Mouse (Mus musculus) ES-E14 (cell line): ENCODE measurements around the gene Pou2f2.

ENCODE experiments used
- CHD2 ChIP-seq: IDR thresholded peaks from 2 replicates; pipeline ENCODE4 v1.6.1; 2014; ENCODE audit warnings: mild to moderate bottlenecking, low read depth, low read length, inconsistent platforms
- HCFC1 ChIP-seq: IDR thresholded peaks from 2 replicates; pipeline ENCODE4 v1.6.1; 2012; ENCODE audit warnings: low read length, inconsistent platforms, borderline replicate concordance; ENCODE audit not compliant: insufficient read depth
- MAFK ChIP-seq: IDR thresholded peaks from 2 replicates; pipeline ENCODE4 v1.6.1; 2014; ENCODE audit warnings: mild to moderate bottlenecking, low read depth, low read length, inconsistent platforms; ENCODE audit not compliant: insufficient read depth
- ZC3H11A ChIP-seq: IDR thresholded peaks from 2 replicates; pipeline ENCODE4 v1.6.1; 2012; ENCODE audit warnings: low read depth, mild to moderate bottlenecking, inconsistent platforms, low read length, borderline replicate concordance
- ZNF384 ChIP-seq: IDR thresholded peaks from 2 replicates; pipeline ENCODE4 v1.6.1; 2012; ENCODE audit warnings: low read depth, low read length, inconsistent platforms

DNA sequence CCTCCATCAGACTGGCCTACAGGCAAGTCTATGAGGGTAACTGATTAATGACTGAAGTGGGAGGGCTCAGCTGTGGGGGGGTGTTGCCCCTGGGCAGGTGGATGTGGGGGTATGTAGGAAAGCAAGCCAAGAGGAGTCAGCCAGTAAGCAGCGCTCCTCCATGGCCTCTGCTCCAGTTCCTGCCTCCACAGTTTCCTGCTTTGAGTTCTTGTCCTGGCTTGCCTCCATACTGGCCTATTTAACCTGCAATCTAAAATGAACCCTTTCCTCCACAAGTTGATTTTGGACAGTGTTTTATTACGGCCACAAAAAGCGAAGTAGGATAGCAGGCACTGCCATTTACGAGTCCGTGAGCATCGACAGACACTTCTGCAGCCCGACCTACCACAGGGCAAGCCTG, 112.2 kb downstream of the Pou2f2 start:
- TF ChIP-seq HCFC1 (no peak), CHD2 (no peak), ZC3H11A (no peak), ZNF384 (no peak), MAFK (no peak)
